Mouse (Mus musculus) v-Abl transformed pro-B cells (cell line): ENCODE results near the gene Rbms1.
"Not testable (repeated sequence)": the region's sequence is repeated elsewhere in the genome, so short reads cannot be mapped to it uniquely, and the experiment has no call there.

ENCODE experiments used
- in situ Hi-C, 2 experiments: fragments of 400-800 bp; cut with MboI; formaldehyde crosslinking; loops; one replicate each; pipeline ENCODE4 v1.15.1; 2025; ENCODE audit not compliant: unreplicated experiment in 2 of 2

The Rbms1 gene

GRCm38 (mm10) chr2:60851898-60852297 is 111.1 kb downstream of the Rbms1 start:
- in situ Hi-C loops, result no loop called here

GRCm38 (mm10) chr2:60851057-60851718 is 111.8 kb downstream of the Rbms1 start:
- in situ Hi-C loops, result no loop called here

- in situ Hi-C loops, result no loop called here
Observed at GRCm38 (mm10) chr2:60848478-60848877, 114.5 kb downstream of the Rbms1 start.

GRCm38 (mm10) chr2:60847984-60848383 is 115.0 kb downstream of the Rbms1 start:
- in situ Hi-C loops, result no loop called here

- in situ Hi-C loops, result no loop called here
Observed at GRCm38 (mm10) chr2:60845316-60845894, 117.6 kb downstream of the Rbms1 start.

GRCm38 (mm10) chr2:60844259-60844658 is 118.7 kb downstream of the Rbms1 start:
- in situ Hi-C loops, result no loop called here

- in situ Hi-C loops, result no loop called here
Observed at GRCm38 (mm10) chr2:60843633-60844032, 119.4 kb downstream of the Rbms1 start.

GRCm38 (mm10) chr2:60842976-60843375 is 120.0 kb downstream of the Rbms1 start:
- in situ Hi-C loops, result no loop called here

- in situ Hi-C loops, result no loop called here
Observed at GRCm38 (mm10) chr2:60840922-60841321, 122.1 kb downstream of the Rbms1 start.

- in situ Hi-C loops, result no loop called here
Observed at GRCm38 (mm10) chr2:60839498-60839897, 123.5 kb downstream of the Rbms1 start.

- in situ Hi-C loops, result no loop called here
Observed at GRCm38 (mm10) chr2:60838856-60839255, 124.1 kb downstream of the Rbms1 start.

GRCm38 (mm10) chr2:60837616-60838015 is 125.4 kb downstream of the Rbms1 start:
- in situ Hi-C loops, result no loop called here

GRCm38 (mm10) chr2:60836237-60836636 is 126.8 kb downstream of the Rbms1 start:
- in situ Hi-C loops, result no loop called here

GRCm38 (mm10) chr2:60834293-60834692 is 128.7 kb downstream of the Rbms1 start:
- in situ Hi-C loops, result no loop called here

GRCm38 (mm10) chr2:60832254-60832653 is 130.7 kb downstream of the Rbms1 start:
- in situ Hi-C loops, result no loop called here

GRCm38 (mm10) chr2:60830464-60830863 is 132.5 kb downstream of the Rbms1 start:
- in situ Hi-C loops, result not testable (repeated sequence)

GRCm38 (mm10) chr2:60828908-60829462 is 134.0 kb downstream of the Rbms1 start:
- in situ Hi-C loops, result no loop called here

GRCm38 (mm10) chr2:60827152-60827428 is 135.9 kb downstream of the Rbms1 start:
- in situ Hi-C loops, result no loop called here

- in situ Hi-C loops, result no loop called here
Observed at GRCm38 (mm10) chr2:60826406-60827151, 136.4 kb downstream of the Rbms1 start.

GRCm38 (mm10) chr2:60825690-60826089 is 137.3 kb downstream of the Rbms1 start:
- in situ Hi-C loops, result no loop called here

GRCm38 (mm10) chr2:60821635-60822034 is 141.4 kb downstream of the Rbms1 start:
- in situ Hi-C loops, result no loop called here

- in situ Hi-C loops, result no loop called here
Observed at GRCm38 (mm10) chr2:60818632-60819031, 144.4 kb downstream of the Rbms1 start.
